Mouse (Mus musculus): ENCODE results near the gene Dock8. TPM values are rescaled to one million over a fixed set of nuclear protein-coding genes. Genes with fewer than 3 reads are reported as not detected.

Gene Dock8
- polyA plus RNA-seq, 1 experiment from 2014 or later: 9.0 TPM

GRCm38 (mm10) chr19:25078130-25078529 lies 78.8 kb downstream of the Dock8 start:
- H3K4me2 ChIP-seq (ENCODE audit: low read length): no peak overlapping the region
- no peak overlapping the region for H3K4me3 ChIP-seq (replicated peaks; ENCODE audit: low read depth, low read length)
- no peak for TF ChIP-seq CTCF (IDR thresholded peaks at IDR 0.05; ENCODE audit: low read depth)
- H3K9me3 ChIP-seq (replicated peaks; ENCODE audit: low read length): no peaks in the 10 kb centered on the region
- 60% methylated on average over 8 of the region's 8 CpGs for WGBS
- no peak for DNase-seq (ENCODE audit: low spot score)
- ATAC-seq (replicated peaks; ENCODE audit: low FRiP score, low read depth): no peak
- H3K27ac ChIP-seq: no peak overlapping the region
- no peaks in the 10 kb centered on the region for H3K27me3 ChIP-seq (ENCODE audit: insufficient read depth, low read length)
- H3K9ac ChIP-seq (ENCODE audit: low read depth, low read length): no peak overlapping the region
- H3K4me1 ChIP-seq (replicated peaks; ENCODE audit: insufficient read depth, low read length): no peaks in the 10 kb centered on the region
- H3K36me3 ChIP-seq (ENCODE audit: insufficient read depth, low read length): no peaks in the 10 kb centered on the region

- WGBS: 80% methylated on average over 5 of the region's 5 CpGs
- no peak for TF ChIP-seq CTCF (IDR thresholded peaks at IDR 0.05; ENCODE audit: low read depth)
- no peak for ATAC-seq (replicated peaks; ENCODE audit: low FRiP score, low read depth)
Observed at GRCm38 (mm10) chr19:25080166-25080565, 80.8 kb downstream of the Dock8 start.

GRCm38 (mm10) chr19:25082839-25083238 lies 83.5 kb downstream of the Dock8 start:
- Histone ChIP-seq H3K9ac (ENCODE audit: low read depth, low read length) (no peak overlapping the region), H3K27ac (no peak overlapping the region), H3K27me3 (ENCODE audit: insufficient read depth, low read length) (no peaks in the 10 kb centered on the region), H3K4me2 (ENCODE audit: low read length) (no peak overlapping the region), H3K9me3 (replicated peaks; ENCODE audit: low read length) (no peaks in the 10 kb centered on the region), H3K36me3 (ENCODE audit: insufficient read depth, low read length) (no peaks in the 10 kb centered on the region), H3K4me3 (replicated peaks; ENCODE audit: low read depth, low read length) (no peak overlapping the region), H3K4me1 (replicated peaks; ENCODE audit: insufficient read depth, low read length) (no peaks in the 10 kb centered on the region)
- DNase-seq (ENCODE audit: low spot score): no peak
- 71% methylated on average over 2 of the region's 2 CpGs for WGBS
- TF ChIP-seq CTCF (IDR thresholded peaks at IDR 0.05; ENCODE audit: low read depth): no peak
- ATAC-seq (replicated peaks; ENCODE audit: low FRiP score, low read depth): no peak

More at GRCm38 (mm10) chr19:25080166-25080565, 80.8 kb downstream of the Dock8 start:
- no peaks in the 10 kb centered on the region for H3K36me3 ChIP-seq (ENCODE audit: insufficient read depth, low read length)
- no peak overlapping the region for H3K9ac ChIP-seq (ENCODE audit: low read depth, low read length)
- H3K27me3 ChIP-seq (ENCODE audit: insufficient read depth, low read length): no peaks in the 10 kb centered on the region
- H3K27ac ChIP-seq: no peak overlapping the region
- H3K4me2 ChIP-seq (ENCODE audit: low read length): no peak overlapping the region
- H3K4me1 ChIP-seq (replicated peaks; ENCODE audit: insufficient read depth, low read length): no peaks in the 10 kb centered on the region
- H3K9me3 ChIP-seq (replicated peaks; ENCODE audit: low read length): no peaks in the 10 kb centered on the region
- H3K4me3 ChIP-seq (replicated peaks; ENCODE audit: low read depth, low read length): no peak overlapping the region
- DNase-seq (ENCODE audit: low spot score): no peak

- 63% methylated on average over 7 of the region's 7 CpGs for WGBS
Observed at GRCm38 (mm10) chr19:25087181-25087580, 87.8 kb downstream of the Dock8 start.

GRCm38 (mm10) chr19:25089746-25090145 lies 90.4 kb downstream of the Dock8 start:
- 82% methylated on average over 7 of the region's 7 CpGs for WGBS
- Histone ChIP-seq H3K4me1 (replicated peaks; ENCODE audit: insufficient read depth, low read length) (no peaks in the 10 kb centered on the region), H3K27me3 (ENCODE audit: insufficient read depth, low read length) (no peaks in the 10 kb centered on the region), H3K9ac (ENCODE audit: low read depth, low read length) (no peak overlapping the region), H3K4me3 (replicated peaks; ENCODE audit: low read depth, low read length) (no peak overlapping the region), H3K4me2 (ENCODE audit: low read length) (no peak overlapping the region), H3K27ac (no peak overlapping the region), H3K36me3 (ENCODE audit: insufficient read depth, low read length) (no peaks in the 10 kb centered on the region), H3K9me3 (replicated peaks; ENCODE audit: low read length) (no peaks in the 10 kb centered on the region)
- ATAC-seq (replicated peaks; ENCODE audit: low FRiP score, low read depth) (no peak), DNase-seq (ENCODE audit: low spot score) (no peak)
- TF ChIP-seq CTCF (IDR thresholded peaks at IDR 0.05; ENCODE audit: low read depth): no peak

More at GRCm38 (mm10) chr19:25087181-25087580, 87.8 kb downstream of the Dock8 start:
- DNase-seq (ENCODE audit: low spot score) (peak; percentile 73), ATAC-seq (replicated peaks; ENCODE audit: low FRiP score, low read depth) (no peak)
- H3K9me3 ChIP-seq (replicated peaks; ENCODE audit: low read length): no peaks in the 10 kb centered on the region
- H3K36me3 ChIP-seq (ENCODE audit: insufficient read depth, low read length): no peaks in the 10 kb centered on the region
- TF ChIP-seq CTCF (IDR thresholded peaks at IDR 0.05; ENCODE audit: low read depth): no peak
- no peak overlapping the region for H3K4me2 ChIP-seq (ENCODE audit: low read length)
- H3K4me1 ChIP-seq (replicated peaks; ENCODE audit: insufficient read depth, low read length): no peaks in the 10 kb centered on the region
- H3K9ac ChIP-seq (ENCODE audit: low read depth, low read length): no peak overlapping the region
- H3K27ac ChIP-seq: no peak overlapping the region
- no peaks in the 10 kb centered on the region for H3K27me3 ChIP-seq (ENCODE audit: insufficient read depth, low read length)
- H3K4me3 ChIP-seq (replicated peaks; ENCODE audit: low read depth, low read length): no peak overlapping the region

- Histone ChIP-seq H3K36me3 (ENCODE audit: insufficient read depth, low read length) (no peaks in the 10 kb centered on the region), H3K9me3 (replicated peaks; ENCODE audit: low read length) (no peaks in the 10 kb centered on the region), H3K9ac (ENCODE audit: low read depth, low read length) (no peak overlapping the region), H3K27me3 (ENCODE audit: insufficient read depth, low read length) (no peaks in the 10 kb centered on the region), H3K4me2 (ENCODE audit: low read length) (no peak overlapping the region), H3K4me3 (replicated peaks; ENCODE audit: low read depth, low read length) (no peak overlapping the region), H3K4me1 (replicated peaks; ENCODE audit: insufficient read depth, low read length) (peaks cover 10% of the 10 kb centered on the region; the same call in 1 of the 2 replicates), H3K27ac (no peak overlapping the region)
- TF ChIP-seq CTCF (IDR thresholded peaks at IDR 0.05; ENCODE audit: low read depth): no peak
- WGBS: 34% methylated on average over 3 of the region's 3 CpGs
- DNase-seq (ENCODE audit: low spot score) (no peak), ATAC-seq (replicated peaks; ENCODE audit: low FRiP score, low read depth) (no peak)
Observed at GRCm38 (mm10) chr19:25095135-25095534, 95.8 kb downstream of the Dock8 start.

- ATAC-seq (replicated peaks; ENCODE audit: low FRiP score, low read depth) (no peak), DNase-seq (ENCODE audit: low spot score) (no peak)
- Histone ChIP-seq H3K4me2 (ENCODE audit: low read length) (no peak overlapping the region), H3K27me3 (ENCODE audit: insufficient read depth, low read length) (no peaks in the 10 kb centered on the region), H3K9me3 (replicated peaks; ENCODE audit: low read length) (no peaks in the 10 kb centered on the region), H3K36me3 (ENCODE audit: insufficient read depth, low read length) (no peaks in the 10 kb centered on the region), H3K9ac (ENCODE audit: low read depth, low read length) (no peak overlapping the region), H3K4me3 (replicated peaks; ENCODE audit: low read depth, low read length) (no peak overlapping the region), H3K4me1 (replicated peaks; ENCODE audit: insufficient read depth, low read length) (peaks cover 10% of the 10 kb centered on the region; the same call in 1 of the 2 replicates), H3K27ac (no peak overlapping the region)
- 62% methylated on average over 9 of the region's 9 CpGs for WGBS
- TF ChIP-seq CTCF (IDR thresholded peaks at IDR 0.05; ENCODE audit: low read depth): no peak
Observed at GRCm38 (mm10) chr19:25096316-25096715, 97.0 kb downstream of the Dock8 start.

Measured in kidney, postnatal 0 days (tissue).